Mouse (Mus musculus) heart, embryonic 16.5 days (tissue): ENCODE results near the gene Depdc1a. TPM values are rescaled to one million over a fixed set of nuclear protein-coding genes. Genes with fewer than 3 reads are reported as not detected.
"Not testable (repeated sequence)": the region's sequence is repeated elsewhere in the genome, so short reads cannot be mapped to it uniquely, and the experiment has no call there.

Experiments
- ATAC-seq: fragments of 200-750 bp; cut with Nextera tagmentation; replicated peaks from 2 replicates; pipeline ENCODE4 v1.8.0; 2017; ENCODE audit warnings: moderate number of reproducible peaks; ENCODE audit not compliant: insufficient read depth, low FRiP score; ENCODE audit errors: extremely low read depth
- H3K27ac ChIP-seq: fragments of 300-500 bp; sonication (generic); 2 replicates; pipeline ENCODE4 v1.5.1; 2014; ENCODE audit warnings: mild to moderate bottlenecking, low read length, control low read depth, moderate library complexity
- H3K27me3 ChIP-seq: fragments of 300-500 bp; sonication (generic); 2 replicates; pipeline ENCODE4 v1.6.1; 2014; ENCODE audit warnings: low read length, mixed read lengths; ENCODE audit not compliant: control insufficient read depth, insufficient read depth
- H3K36me3 ChIP-seq: fragments of 300-500 bp; sonication (generic); 2 replicates; pipeline ENCODE4 v1.6.1; 2014; ENCODE audit not compliant: control insufficient read depth, insufficient read depth
- H3K4me1 ChIP-seq: fragments of 300-500 bp; sonication (generic); 2 replicates; pipeline ENCODE4 v1.6.1; 2014; ENCODE audit warnings: low read length, mixed read lengths; ENCODE audit not compliant: control insufficient read depth, insufficient read depth
- H3K4me2 ChIP-seq: fragments of 300-500 bp; sonication (generic); 2 replicates; pipeline ENCODE4 v1.6.1; 2014; ENCODE audit warnings: low read depth, mild to moderate bottlenecking, control low read depth, low read length
- H3K4me3 ChIP-seq: fragments of 300-500 bp; sonication (generic); 2 replicates; pipeline ENCODE4 v1.5.1; 2014; ENCODE audit warnings: mild to moderate bottlenecking, control low read depth, low read length
- H3K9ac ChIP-seq: fragments of 300-500 bp; sonication (generic); 2 replicates; pipeline ENCODE4 v1.6.1; 2014; ENCODE audit warnings: low read length, control low read depth
- H3K9me3 ChIP-seq: fragments of 300-500 bp; sonication (generic); replicated peaks from 2 replicates; pipeline ENCODE4 v1.6.1; 2016; ENCODE audit warnings: low read length; ENCODE audit not compliant: control insufficient read depth
- WGBS: fragments of 180-500 bp; shearing (Covaris S2); extraction: QIAGEN DNeasy Blood & Tissue Kit; methylation state at CpG from one replicate; pipeline ENCODE4 v1.1.7; 2014; 5-methylcytosine and 5-hydroxymethylcytosine counted together
- polyA plus RNA-seq: library from polyadenylated mRNA; unstranded; fragments of >200 nt; fragmentation: Nextera tagmentation; extraction: Ambion mirVana; gene quantifications from 2 replicates; pipeline ENCODE4 v1.2.1, GENCODE M21; 2015

The Depdc1a gene
- polyA plus RNA-seq: 29.0 and 32.7 TPM in 2 replicates

DNA sequence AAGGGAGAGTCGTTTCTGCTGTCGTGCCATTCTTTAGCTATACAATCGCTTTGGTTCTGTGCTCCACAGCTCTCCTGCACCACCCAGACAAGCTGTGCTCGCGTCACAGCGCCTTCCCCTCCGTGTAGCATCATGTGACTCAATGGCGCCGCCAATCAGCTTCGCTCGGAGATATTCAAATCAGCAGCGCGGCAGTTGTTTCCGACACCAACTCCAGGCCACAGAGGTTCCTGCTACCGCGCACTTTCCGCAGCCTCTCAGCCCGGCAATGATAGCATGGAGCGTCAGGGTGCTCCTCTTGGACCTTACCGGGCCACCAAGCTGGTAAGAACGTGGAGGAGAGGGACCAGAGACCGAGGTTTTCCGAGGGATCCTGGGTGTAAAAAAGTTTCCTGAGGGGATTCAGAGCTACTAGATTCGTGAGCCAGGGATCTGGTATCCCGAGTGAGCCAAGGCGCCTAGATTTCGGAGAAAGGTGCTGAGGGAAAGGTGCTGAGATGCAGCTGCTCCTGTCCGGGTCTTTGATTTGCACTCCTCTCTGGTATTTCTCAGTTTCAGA, at the start of gene Depdc1a:
Depdc1a (plus strand) TSS at position 191 of the 559 bp plus-strand sequence.
- Histone ChIP-seq H3K4me1 (peaks cover 7% of the 10 kb centered on the region; the same call in 1 of the 2 replicates), H3K9me3 (no peaks in the 10 kb centered on the region), H3K27me3 (no peaks in the 10 kb centered on the region), H3K4me2 (peak within 1 kb of the TSS; percentile 74), H3K36me3 (0 out of 2 replicates have a peak, but pooled peaks cover 5% of the 10 kb centered on the region), H3K9ac (peak within 1 kb of the TSS; percentile 75), H3K4me3 (peak within 1 kb of the TSS; percentile 60), H3K27ac (peak within 1 kb of the TSS; percentile 17; the same call in 1 of the 2 replicates)
- under 1% methylated on average over 28 of the region's 28 CpGs for WGBS
- ATAC-seq: peak; percentile 100

DNA sequence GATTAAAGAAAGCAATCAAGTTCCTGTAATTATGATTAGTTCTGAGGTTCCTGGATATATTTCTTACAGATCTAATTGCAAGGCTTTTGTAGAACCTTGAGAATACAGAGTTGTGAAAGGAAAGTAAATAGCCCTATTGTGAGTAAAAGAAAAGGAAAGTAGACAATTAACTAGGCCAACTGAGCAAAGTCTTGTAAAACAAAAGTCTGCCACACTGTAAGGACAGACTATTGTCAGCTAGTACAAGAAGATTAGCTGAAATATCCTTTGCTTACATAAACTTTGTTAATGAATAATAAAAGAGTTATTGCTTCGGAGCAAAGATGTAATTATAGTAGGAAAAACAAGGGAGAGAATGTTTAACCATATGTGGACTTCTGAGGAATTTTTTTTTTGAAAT, 25.2 kb upstream of the Depdc1a start:
- Histone ChIP-seq H3K9me3 (no peaks in the 10 kb centered on the region), H3K36me3 (no peaks in the 10 kb centered on the region), H3K4me1 (no peaks in the 10 kb centered on the region), H3K4me3 (no peak overlapping the region), H3K9ac (no peak overlapping the region), H3K4me2 (no peak overlapping the region), H3K27ac (no peak overlapping the region), H3K27me3 (no peaks in the 10 kb centered on the region)
- WGBS: 60% methylated on average over 1 of the region's 1 CpGs
- ATAC-seq: no peak

DNA sequence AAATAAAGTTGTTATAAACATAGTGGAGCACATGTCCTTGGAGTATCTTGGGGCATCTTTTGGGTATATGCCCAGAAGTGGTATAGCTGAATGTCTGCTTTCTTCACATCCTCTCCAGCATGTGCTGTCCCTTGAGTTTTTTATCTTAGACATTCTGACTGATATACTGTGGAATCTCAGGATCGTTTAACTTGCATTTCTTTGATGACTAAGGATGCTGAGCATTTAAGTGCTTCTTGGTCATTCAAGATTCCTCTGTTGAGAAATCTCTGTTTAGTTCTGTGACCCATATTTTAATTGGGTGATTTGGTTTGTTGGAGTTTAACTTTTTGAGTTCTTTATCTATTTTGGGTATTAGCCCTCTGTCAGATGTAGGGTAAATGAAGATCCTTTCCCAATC, 19.8 kb upstream of the Depdc1a start:
- no peak overlapping the region for H3K4me2 ChIP-seq
- no peaks in the 10 kb centered on the region for H3K4me1 ChIP-seq
- no peak overlapping the region for H3K27ac ChIP-seq
- no peak for ATAC-seq
- H3K27me3 ChIP-seq: no peaks in the 10 kb centered on the region
- H3K9ac ChIP-seq: no peak overlapping the region
- H3K36me3 ChIP-seq: no peaks in the 10 kb centered on the region
- H3K4me3 ChIP-seq: no peak overlapping the region
- WGBS: 56% methylated on average over 1 of the region's 1 CpGs
- H3K9me3 ChIP-seq: no peaks in the 10 kb centered on the region

DNA sequence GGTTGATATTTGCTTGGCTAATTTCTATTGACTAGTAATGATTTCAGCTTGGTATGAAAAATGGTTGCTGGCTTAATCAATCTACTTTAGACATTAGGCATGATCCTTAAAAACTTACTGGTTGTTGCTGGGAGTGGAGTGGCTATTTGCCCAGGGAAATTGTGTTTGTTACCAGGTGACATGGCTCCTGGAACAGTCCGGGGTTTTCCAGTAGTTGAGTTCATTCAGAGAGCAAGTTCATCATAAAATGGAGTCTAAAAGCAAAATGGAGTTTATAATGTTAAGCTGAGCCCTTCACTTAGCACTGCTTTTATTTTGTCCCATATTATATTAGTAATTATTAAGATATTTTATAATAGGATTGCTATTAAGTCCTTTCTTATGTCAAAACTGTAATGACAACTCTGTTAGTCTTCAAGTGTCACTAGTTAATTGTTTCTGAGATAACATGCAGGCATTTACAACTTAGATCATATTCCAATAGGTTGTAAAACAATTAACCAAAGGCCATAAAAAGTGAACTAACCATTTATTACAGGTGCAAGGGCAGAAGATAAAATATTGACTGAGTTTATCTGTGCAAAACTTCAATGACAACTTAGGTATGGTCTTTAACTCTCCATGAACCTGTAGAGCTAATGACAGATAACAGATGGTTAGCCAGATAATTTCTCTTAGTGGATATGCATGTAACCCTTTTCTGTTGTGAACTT, 17.8 kb upstream of the Depdc1a start:
- Histone ChIP-seq H3K36me3 (no peaks in the 10 kb centered on the region), H3K4me2 (no peak overlapping the region), H3K27ac (no peak overlapping the region), H3K27me3 (no peaks in the 10 kb centered on the region), H3K4me3 (no peak overlapping the region), H3K4me1 (no peaks in the 10 kb centered on the region), H3K9ac (no peak overlapping the region), H3K9me3 (no peaks in the 10 kb centered on the region)
- WGBS: 89% methylated on average over 1 of the region's 1 CpGs
- no peak for ATAC-seq

DNA sequence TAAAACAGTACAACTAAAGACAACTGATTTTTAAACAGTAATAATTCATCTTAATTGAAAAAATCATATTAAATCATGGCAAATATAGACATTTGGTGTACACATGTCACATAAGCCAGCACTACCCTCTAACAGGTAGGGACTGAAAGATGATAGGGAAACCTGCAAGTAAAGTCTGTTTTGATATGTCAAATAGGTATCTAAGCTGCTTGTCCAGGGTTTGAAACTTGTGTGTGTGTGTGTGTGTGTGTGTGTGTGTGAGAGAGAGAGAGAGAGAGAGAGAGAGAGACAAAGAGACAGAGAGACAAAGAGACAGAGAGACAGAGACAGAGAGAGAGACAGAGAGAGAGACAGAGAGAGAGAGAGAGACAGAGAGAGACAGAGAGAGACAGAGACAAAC, 524 bp upstream of the Depdc1a start:
- not testable (repeated sequence) for H3K27ac ChIP-seq, H3K9me3 ChIP-seq, H3K27me3 ChIP-seq, H3K4me1 ChIP-seq, H3K36me3 ChIP-seq, ATAC-seq
- peak overlapping the region; percentile 75 for H3K9ac ChIP-seq
- H3K4me3 ChIP-seq: peak overlapping the region; percentile 60
- H3K4me2 ChIP-seq: peak overlapping the region; percentile 74

DNA sequence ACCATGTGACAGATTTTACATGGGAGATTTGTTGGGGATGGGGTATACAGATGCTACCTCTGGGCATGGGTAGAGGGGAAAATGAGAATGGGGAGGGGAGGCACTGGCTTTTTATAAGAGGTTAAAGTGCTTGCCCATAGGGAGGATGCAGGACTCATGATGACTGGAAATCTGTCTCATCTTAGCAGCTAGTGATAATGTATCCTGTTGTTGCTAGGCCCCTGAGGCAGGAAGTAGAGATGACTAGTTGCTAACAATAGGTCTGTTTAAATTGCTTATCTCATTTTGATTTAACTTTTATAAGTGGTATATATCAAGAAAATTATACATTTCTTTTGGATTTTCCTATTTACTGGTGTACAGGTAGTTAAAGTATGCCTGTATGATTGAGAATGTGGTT, 13.7 kb downstream of the Depdc1a start:
- H3K9me3 ChIP-seq: no peaks in the 10 kb centered on the region
- no peak overlapping the region for H3K27ac ChIP-seq
- H3K4me2 ChIP-seq: no peak overlapping the region
- H3K4me3 ChIP-seq: no peak overlapping the region
- no peaks in the 10 kb centered on the region for H3K4me1 ChIP-seq
- no peak overlapping the region for H3K9ac ChIP-seq
- H3K27me3 ChIP-seq: no peaks in the 10 kb centered on the region
- no peak for ATAC-seq
- H3K36me3 ChIP-seq: no peaks in the 10 kb centered on the region

DNA sequence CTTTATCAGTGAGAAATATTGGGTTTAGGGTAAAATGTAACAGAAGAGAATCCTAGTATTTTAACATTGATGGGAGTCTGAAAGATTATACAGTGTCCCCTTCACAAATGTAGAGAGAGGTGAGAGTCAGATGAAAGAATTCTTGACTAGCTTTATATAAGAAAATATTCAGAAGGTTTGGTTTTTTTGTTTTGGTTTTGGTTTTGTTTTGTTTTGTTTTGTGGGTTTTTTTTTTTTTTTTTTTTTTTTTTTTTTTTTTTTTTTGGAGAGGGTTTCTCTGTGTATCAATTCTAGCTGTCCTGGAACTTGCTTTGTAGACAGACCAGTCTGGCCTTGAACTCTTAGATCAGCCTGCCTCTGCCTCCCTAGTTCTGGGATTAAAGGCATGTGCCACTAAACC, 33.3 kb downstream of the Depdc1a start:
- no peaks in the 10 kb centered on the region for H3K9me3 ChIP-seq
- no peak for ATAC-seq
- H3K27me3 ChIP-seq: no peaks in the 10 kb centered on the region
- no peak overlapping the region for H3K9ac ChIP-seq
- H3K4me2 ChIP-seq: no peak overlapping the region
- no peaks in the 10 kb centered on the region for H3K4me1 ChIP-seq
- H3K27ac ChIP-seq: no peak overlapping the region
- H3K4me3 ChIP-seq: no peak overlapping the region
- H3K36me3 ChIP-seq: 0 out of 2 replicates have a peak, but pooled peaks cover 3% of the 10 kb centered on the region

DNA sequence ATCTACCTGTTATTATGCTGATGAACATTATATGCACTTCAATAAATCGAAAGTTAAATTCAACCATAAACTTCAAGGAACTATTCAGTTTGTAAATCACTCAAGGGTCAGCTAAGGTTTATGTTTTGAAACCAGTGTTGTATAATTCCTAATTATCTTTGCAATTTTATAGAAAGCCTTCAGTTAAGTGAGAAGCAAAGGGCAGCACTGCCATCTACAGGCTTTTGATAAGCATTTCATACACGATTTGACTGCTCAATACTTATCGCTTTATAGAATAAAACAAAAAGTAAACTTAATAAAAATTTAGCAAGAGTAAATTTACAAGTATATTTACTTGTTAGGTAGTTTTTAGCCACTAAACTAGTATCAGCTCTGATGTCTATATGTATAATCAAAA, 53.1 kb downstream of the Depdc1a start:
- no peak overlapping the region for H3K4me2 ChIP-seq
- no peak overlapping the region for H3K4me3 ChIP-seq
- no peak overlapping the region for H3K27ac ChIP-seq
- no peaks in the 10 kb centered on the region for H3K36me3 ChIP-seq
- H3K9me3 ChIP-seq: no peaks in the 10 kb centered on the region
- H3K27me3 ChIP-seq: no peaks in the 10 kb centered on the region
- no peak for ATAC-seq
- H3K9ac ChIP-seq: no peak overlapping the region
- no peaks in the 10 kb centered on the region for H3K4me1 ChIP-seq
- WGBS: 66% methylated on average over 3 of the region's 3 CpGs

DNA sequence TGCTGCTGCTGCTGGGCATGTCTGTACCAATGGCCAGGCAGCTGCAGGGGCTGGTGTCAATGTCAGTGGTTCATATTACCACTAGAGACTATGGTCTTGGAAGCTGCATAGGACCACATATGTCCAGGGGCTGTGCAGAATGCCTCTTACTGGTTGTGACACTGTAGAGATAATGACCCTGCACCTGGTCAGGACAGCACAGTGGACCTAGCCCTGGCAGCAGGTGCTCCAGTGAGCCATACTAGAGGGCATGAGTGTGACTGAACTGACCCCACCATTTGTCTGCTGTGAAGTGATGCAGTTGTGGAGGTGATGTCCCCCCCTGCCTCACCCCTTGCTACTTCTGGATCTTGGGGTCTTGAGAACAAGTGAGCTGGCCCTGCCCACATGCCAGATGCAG, 55.0 kb downstream of the Depdc1a start:
- no peak overlapping the region for H3K9ac ChIP-seq
- H3K4me3 ChIP-seq: no peak overlapping the region
- H3K36me3 ChIP-seq: no peaks in the 10 kb centered on the region
- H3K4me1 ChIP-seq: no peaks in the 10 kb centered on the region
- ATAC-seq: no peak
- H3K9me3 ChIP-seq: no peaks in the 10 kb centered on the region
- H3K27ac ChIP-seq: no peak overlapping the region
- H3K4me2 ChIP-seq: no peak overlapping the region
- no peaks in the 10 kb centered on the region for H3K27me3 ChIP-seq
